Mouse (Mus musculus): ENCODE results near the gene Klhl5.

DNA sequence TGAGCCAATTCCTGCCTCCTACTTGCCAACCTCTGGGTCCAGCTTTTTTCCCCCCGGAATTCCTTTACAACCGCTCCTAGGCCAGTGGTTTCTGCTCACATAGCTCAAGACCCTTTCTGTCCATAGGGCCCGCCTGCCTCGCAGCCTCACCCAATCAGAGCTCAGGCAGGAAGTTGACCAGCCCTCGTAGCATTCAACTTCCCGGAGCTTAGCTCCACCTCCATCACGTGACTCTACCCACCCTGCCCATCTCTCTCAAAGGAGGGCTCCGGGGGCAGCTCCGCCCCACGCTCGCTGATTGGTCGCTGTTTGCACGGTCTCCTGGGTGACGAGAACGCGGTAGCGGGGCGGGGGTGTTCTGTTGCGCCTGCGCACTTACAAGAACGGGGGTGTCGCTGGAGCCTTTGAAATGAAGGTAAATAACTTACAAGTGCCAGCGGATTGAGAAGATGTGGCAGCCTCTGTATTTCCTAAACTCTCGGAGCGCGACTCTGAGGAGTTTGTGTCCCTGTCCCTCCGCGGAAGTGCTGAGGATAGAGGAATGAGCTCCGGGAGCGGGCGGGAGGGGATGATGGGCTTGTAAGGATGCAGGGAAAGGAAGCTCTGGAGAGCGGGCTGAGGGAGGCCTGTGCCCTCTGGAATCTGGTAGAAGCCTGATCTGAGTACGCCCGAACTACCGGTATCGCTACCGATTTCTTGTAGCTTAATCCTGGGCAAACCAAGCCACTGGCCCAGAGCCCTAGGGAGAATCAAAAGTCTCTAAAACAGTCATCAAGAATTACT is 92.2 kb downstream of the Klhl5 start, which contains the start of gene Wdr19:
- no peak for TF ChIP-seq ZNF384 (IDR thresholded peaks at IDR 0.05; ENCODE audit: low read depth, low read length)
- TF ChIP-seq CHD2 (IDR thresholded peaks at IDR 0.05; ENCODE audit: low read depth, low read length), result no peak
- TF ChIP-seq MAFK (IDR thresholded peaks at IDR 0.05; ENCODE audit: insufficient read depth, low read depth, low read length), result no peak
- no peak for TF ChIP-seq ZC3H11A (IDR thresholded peaks at IDR 0.05; ENCODE audit: borderline replicate concordance, low read depth, low read length)

All from ES-E14 (cell line).